Mouse (Mus musculus) liver, embryonic 15.5 days (tissue): ENCODE measurements around the gene Gm10803. TPM values are rescaled to one million over a fixed set of nuclear protein-coding genes. Genes with fewer than 3 reads are reported as not detected.

Experiments
- ATAC-seq: fragments of 200-750 bp; cut with Nextera tagmentation; 2 replicates; pipeline ENCODE4 v1.8.0; 2017; ENCODE audit warnings: moderate number of reproducible peaks, mild to moderate bottlenecking, moderate library complexity; ENCODE audit not compliant: insufficient read depth
- H3K27ac ChIP-seq: fragments of 300-500 bp; sonication (generic); replicated peaks from 2 replicates; pipeline ENCODE4 v1.5.1; 2015; ENCODE audit warnings: mild to moderate bottlenecking, inconsistent platforms
- H3K27me3 ChIP-seq: fragments of 300-500 bp; sonication (generic); 2 replicates; pipeline ENCODE4 v1.6.1; 2015; ENCODE audit warnings: mild to moderate bottlenecking, inconsistent platforms
- H3K36me3 ChIP-seq: fragments of 300-500 bp; sonication (generic); replicated peaks from 2 replicates; pipeline ENCODE4 v1.6.1; 2015; ENCODE audit warnings: moderate library complexity, mild to moderate bottlenecking, inconsistent platforms
- H3K4me1 ChIP-seq: fragments of 300-500 bp; sonication (generic); replicated peaks from 2 replicates; pipeline ENCODE4 v1.6.1; 2015; ENCODE audit warnings: inconsistent platforms
- H3K4me2 ChIP-seq: fragments of 300-500 bp; sonication (generic); 2 replicates; pipeline ENCODE4 v1.6.1; 2015; ENCODE audit warnings: moderate library complexity, mild to moderate bottlenecking, inconsistent platforms
- H3K4me3 ChIP-seq: fragments of 300-500 bp; sonication (generic); replicated peaks from 2 replicates; pipeline ENCODE4 v1.5.1; 2015; ENCODE audit warnings: mild to moderate bottlenecking, inconsistent platforms
- H3K9ac ChIP-seq: fragments of 300-500 bp; sonication (generic); 2 replicates; pipeline ENCODE4 v1.6.1; 2015; ENCODE audit warnings: moderate library complexity, mild to moderate bottlenecking, inconsistent platforms
- H3K9me3 ChIP-seq: fragments of 300-500 bp; sonication (generic); replicated peaks from 2 replicates; pipeline ENCODE4 v1.6.1; 2016; ENCODE audit warnings: inconsistent platforms
- WGBS: fragments of 180-500 bp; shearing (Covaris S2); methylation state at CpG from one replicate; pipeline ENCODE4 v1.1.7; 2015; ENCODE audit warnings: mixed read lengths; ENCODE audit not compliant: insufficient replicate concordance; 5-methylcytosine and 5-hydroxymethylcytosine counted together
- polyA plus RNA-seq: library from polyadenylated mRNA; unstranded; fragments of >200 nt; fragmentation: Nextera tagmentation; extraction: Ambion mirVana; gene quantifications from 2 replicates; pipeline ENCODE4 v1.2.1, GENCODE M21; 2015

Gm10803 gene
- polyA plus RNA-seq, 1 experiment from 2014 or later, result not detected

DNA sequence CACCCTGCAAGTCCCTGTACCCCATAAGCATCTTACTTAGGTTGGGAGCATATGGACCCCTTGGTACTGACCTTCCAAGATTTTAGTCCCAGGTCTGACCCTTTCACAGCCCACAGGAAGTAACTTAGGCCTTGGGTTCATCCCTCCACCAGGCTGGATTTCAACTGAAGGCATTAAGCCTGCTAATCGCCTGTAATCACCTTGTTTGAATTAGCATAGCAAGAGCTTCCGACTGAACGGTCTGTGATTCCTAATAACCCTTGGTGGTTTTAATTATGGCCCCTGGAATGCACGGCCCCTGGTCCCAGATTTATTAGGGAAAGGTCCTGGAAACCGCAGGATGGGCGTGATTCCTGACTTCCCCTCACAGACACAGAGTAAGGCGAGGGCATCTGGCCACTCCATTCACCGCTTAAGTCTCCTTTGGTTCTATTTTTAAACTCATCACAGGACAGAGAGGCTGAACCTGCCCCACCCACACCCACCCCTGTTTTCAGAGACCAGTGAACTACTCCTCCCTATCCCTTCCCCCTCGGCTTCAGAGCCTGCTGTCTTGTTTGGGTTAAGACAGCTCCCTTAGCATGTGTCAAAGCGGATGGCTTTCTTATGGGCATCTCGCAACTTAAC, 31.9 kb downstream of the Gm10803 start:
- Histone ChIP-seq H3K27me3 (no peaks in the 10 kb centered on the region), H3K4me1 (no peaks in the 10 kb centered on the region), H3K9me3 (no peaks in the 10 kb centered on the region), H3K27ac (no peak overlapping the region), H3K36me3 (no peaks in the 10 kb centered on the region), H3K9ac (no peak overlapping the region), H3K4me3 (no peak overlapping the region), H3K4me2 (no peak overlapping the region)
- 40% methylated on average over 11 of the region's 11 CpGs for WGBS
- no peak for ATAC-seq

DNA sequence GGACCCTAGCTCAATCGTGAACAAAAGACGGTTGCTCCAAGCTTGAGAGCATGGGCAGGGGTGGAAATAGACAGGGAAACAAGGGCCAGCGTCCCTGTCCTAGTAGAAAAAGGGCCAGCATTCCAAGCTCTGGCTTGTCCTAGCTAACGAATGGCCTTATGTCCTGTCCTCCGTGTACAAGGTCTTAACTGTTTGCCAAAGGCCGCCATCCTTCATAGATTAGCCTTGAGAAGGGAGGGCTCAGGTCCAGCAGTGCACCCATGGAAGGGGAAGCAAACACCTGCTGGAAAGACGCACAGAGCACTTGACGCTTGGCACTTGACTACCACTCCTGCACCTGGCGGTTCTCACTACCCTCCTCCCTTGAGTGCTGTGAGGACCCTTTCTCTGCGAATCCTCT, 32.8 kb downstream of the Gm10803 start:
- WGBS, result 60% methylated on average over 10 of the region's 10 CpGs
- H3K27ac ChIP-seq, result no peak overlapping the region
- no peaks in the 10 kb centered on the region for H3K9me3 ChIP-seq
- no peak for ATAC-seq
- no peaks in the 10 kb centered on the region for H3K27me3 ChIP-seq
- H3K4me1 ChIP-seq, result no peaks in the 10 kb centered on the region
- no peak overlapping the region for H3K9ac ChIP-seq
- H3K36me3 ChIP-seq, result no peaks in the 10 kb centered on the region
- no peak overlapping the region for H3K4me2 ChIP-seq
- H3K4me3 ChIP-seq, result no peak overlapping the region

DNA sequence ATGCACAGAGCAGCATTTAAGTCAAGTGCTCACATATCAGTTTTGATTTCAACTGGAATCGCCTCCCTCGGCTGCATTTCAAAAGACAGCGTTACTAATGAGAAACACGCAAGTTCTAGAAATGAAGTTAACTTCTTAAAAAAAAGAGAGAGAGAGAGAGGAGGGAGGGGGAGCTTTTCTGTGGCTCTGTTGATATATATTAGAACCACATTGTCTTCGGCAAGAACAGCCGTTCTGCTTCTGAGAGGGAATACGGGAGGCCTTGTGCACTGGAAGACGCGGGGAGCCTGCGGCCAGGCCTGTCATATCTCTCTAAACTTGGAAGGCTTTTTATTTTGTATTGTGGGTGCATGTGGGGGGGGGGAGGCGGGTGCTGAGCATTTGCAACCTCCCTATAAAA, 36.8 kb downstream of the Gm10803 start:
- H3K9ac ChIP-seq, result no peak overlapping the region
- 67% methylated on average over 11 of the region's 11 CpGs for WGBS
- no peak overlapping the region for H3K4me2 ChIP-seq
- no peak for ATAC-seq
- no peaks in the 10 kb centered on the region for H3K36me3 ChIP-seq
- H3K9me3 ChIP-seq, result no peaks in the 10 kb centered on the region
- no peak overlapping the region for H3K4me3 ChIP-seq
- no peaks in the 10 kb centered on the region for H3K27me3 ChIP-seq
- H3K27ac ChIP-seq, result no peak overlapping the region
- H3K4me1 ChIP-seq, result no peaks in the 10 kb centered on the region

DNA sequence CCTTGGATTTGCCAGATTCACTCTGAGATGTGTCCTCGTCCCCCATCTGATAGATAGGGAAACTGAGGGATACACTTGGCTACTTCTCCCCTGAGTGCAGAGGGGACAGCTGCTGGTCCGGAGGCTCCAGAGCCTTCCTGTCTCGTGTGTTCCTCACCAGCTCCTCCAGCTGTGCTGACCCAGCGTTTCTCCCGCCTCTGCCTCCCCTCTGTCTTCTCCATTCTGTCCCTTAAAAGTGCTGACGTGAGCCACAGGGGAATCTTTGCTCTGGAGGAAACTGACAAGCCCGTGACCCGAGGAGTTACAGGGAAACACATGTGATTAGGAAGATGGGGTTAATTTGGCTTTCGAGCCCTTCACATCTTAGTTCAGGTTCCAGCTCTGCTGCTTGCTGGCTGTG, 39.4 kb downstream of the Gm10803 start:
- H3K4me2 ChIP-seq, result no peak overlapping the region
- no peaks in the 10 kb centered on the region for H3K27me3 ChIP-seq
- no peaks in the 10 kb centered on the region for H3K4me1 ChIP-seq
- no peak for ATAC-seq
- no peak overlapping the region for H3K9ac ChIP-seq
- 33% methylated on average over 9 of the region's 9 CpGs for WGBS
- H3K4me3 ChIP-seq, result no peak overlapping the region
- no peaks in the 10 kb centered on the region for H3K9me3 ChIP-seq
- H3K36me3 ChIP-seq, result no peaks in the 10 kb centered on the region
- H3K27ac ChIP-seq, result no peak overlapping the region

DNA sequence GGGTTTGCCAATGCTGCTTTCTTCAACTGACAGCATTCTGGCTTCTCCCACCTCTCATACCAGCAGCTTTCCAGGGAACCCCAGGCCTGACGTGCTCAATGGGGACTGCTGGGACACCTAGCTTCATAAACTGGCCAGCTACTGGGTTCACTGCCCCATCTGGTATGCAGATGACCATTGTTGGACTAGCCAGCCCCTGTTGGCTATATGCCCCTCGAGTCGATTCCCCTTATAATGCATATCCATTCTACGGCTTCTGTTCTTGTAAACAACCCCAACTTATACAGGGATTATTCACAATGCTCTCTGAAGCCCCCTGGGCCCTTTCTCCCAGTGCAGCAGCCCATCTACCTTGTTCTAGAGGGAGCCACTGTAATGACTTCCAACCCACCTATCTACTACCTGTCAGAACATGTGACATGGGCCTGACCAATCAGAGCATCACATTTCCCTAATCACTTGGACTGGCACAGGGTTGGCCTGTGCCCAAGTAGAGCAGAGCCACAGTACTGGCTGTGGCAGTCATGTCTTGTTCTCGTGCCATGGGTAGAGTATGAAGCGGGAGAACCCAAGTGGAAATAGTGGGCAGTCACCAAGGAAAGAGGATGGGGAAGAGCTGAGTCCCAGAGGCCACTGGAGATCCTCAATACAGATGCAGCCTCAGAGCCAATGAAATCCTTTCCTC, 44.4 kb downstream of the Gm10803 start:
- H3K9ac ChIP-seq, result no peak overlapping the region
- no peak overlapping the region for H3K4me2 ChIP-seq
- no peaks in the 10 kb centered on the region for H3K9me3 ChIP-seq
- no peaks in the 10 kb centered on the region for H3K36me3 ChIP-seq
- no peak for ATAC-seq
- WGBS, result 56% methylated on average over 6 of the region's 6 CpGs
- no peak overlapping the region for H3K4me3 ChIP-seq
- H3K27me3 ChIP-seq, result no peaks in the 10 kb centered on the region
- no peak overlapping the region for H3K27ac ChIP-seq
- H3K4me1 ChIP-seq, result no peaks in the 10 kb centered on the region

DNA sequence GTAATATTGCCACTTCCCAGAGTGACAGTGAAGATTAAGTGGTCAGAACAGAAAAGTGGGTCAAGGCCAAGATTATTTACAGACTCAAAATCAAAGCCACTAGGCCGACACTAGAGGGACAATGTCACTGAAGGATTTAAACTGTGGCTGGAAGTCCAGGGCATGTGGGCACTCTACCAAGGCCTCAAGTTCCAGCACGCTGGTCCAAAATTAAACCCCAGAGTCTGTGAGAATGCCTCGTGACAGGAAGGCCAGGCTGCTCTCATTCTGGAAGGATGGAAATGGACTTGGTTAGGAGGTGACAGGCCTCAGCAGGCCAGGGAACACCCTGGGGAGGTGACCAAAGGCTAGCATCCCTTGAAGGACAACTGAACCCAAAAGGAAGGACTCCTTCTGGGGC, 48.4 kb downstream of the Gm10803 start:
- Histone ChIP-seq H3K4me2 (no peak overlapping the region), H3K9ac (no peak overlapping the region), H3K9me3 (no peaks in the 10 kb centered on the region), H3K27ac (no peak overlapping the region), H3K27me3 (no peaks in the 10 kb centered on the region), H3K4me3 (no peak overlapping the region), H3K36me3 (no peaks in the 10 kb centered on the region), H3K4me1 (no peaks in the 10 kb centered on the region)
- WGBS, result 55% methylated on average over 3 of the region's 3 CpGs
- no peak for ATAC-seq

DNA sequence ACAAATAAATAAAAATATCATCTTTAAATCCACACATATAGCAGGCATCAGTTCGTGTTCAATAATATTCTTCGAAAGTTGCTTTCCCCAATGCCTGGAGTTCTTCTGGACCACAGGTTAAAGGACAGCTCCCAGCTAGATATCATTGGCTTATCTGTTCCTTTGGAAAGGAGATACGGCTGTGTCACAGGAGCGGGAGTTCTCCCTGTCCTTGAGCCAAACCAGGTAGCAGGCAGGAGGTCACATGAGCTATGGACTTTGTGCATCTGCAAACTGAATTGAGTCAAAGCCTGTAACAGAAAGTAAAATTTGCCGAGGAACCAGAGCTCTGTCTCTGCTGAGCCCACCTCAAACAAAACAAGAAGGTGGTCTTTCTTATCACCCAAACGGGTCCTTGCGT, 52.7 kb downstream of the Gm10803 start:
- 52% methylated on average over 7 of the region's 7 CpGs for WGBS
- H3K27me3 ChIP-seq, result no peaks in the 10 kb centered on the region
- H3K4me3 ChIP-seq, result no peak overlapping the region
- no peak overlapping the region for H3K27ac ChIP-seq
- no peaks in the 10 kb centered on the region for H3K9me3 ChIP-seq
- H3K4me2 ChIP-seq, result no peak overlapping the region
- H3K36me3 ChIP-seq, result no peaks in the 10 kb centered on the region
- no peaks in the 10 kb centered on the region for H3K4me1 ChIP-seq
- ATAC-seq, result no peak
- no peak overlapping the region for H3K9ac ChIP-seq

Other genes starting within 250 kb of the Gm10803 start
- 2.7 TPM in 2 replicates for gene Tspan18, start 226.1 kb upstream of the Gm10803 start, polyA plus RNA-seq
- 113 and 118 TPM in 2 replicates for gene Cd82, start 97.4 kb upstream of the Gm10803 start, polyA plus RNA-seq
- 0.02 TPM in 1 of 2 replicates, not detected in the other for gene Alx4, start 81.8 kb downstream of the Gm10803 start, polyA plus RNA-seq